Mouse (Mus musculus) myocyte (in vitro differentiated cells): ENCODE data around the gene Mylk2. TPM values are rescaled to one million over a fixed set of nuclear protein-coding genes. Genes with fewer than 3 reads are reported as not detected.
A peak's percentile ranks its signal among the peaks of the same experiment; 100 is the strongest.

Source experiments
- H3K27me3 ChIP-seq: one replicate; pipeline ENCODE4 v1.6.1; 2011; ENCODE audit not compliant: control insufficient read depth, insufficient read depth, insufficient read length
- H3K36me3 ChIP-seq: one replicate; pipeline ENCODE4 v1.6.1; 2011; ENCODE audit not compliant: control insufficient read depth, insufficient read depth
- H3K4me2 ChIP-seq: one replicate; pipeline ENCODE4 v1.6.1; 2011; ENCODE audit warnings: low read depth, control low read depth
- H3K4me3 ChIP-seq: one replicate; pipeline ENCODE4 v1.5.1; 2011; ENCODE audit warnings: mild to moderate bottlenecking, control low read depth, moderate library complexity
- H3K79me2 ChIP-seq: one replicate; pipeline ENCODE4 v1.6.1; 2011; ENCODE audit not compliant: control insufficient read depth, insufficient read depth
- H3ac ChIP-seq: one replicate; pipeline ENCODE4 v1.6.1; 2011; ENCODE audit not compliant: control insufficient read depth, insufficient read length
- CEBPB ChIP-seq: IDR thresholded peaks from 2 replicates; pipeline ENCODE4 v1.6.1; 2011; ENCODE audit warnings: mild to moderate bottlenecking, moderate library complexity; ENCODE audit not compliant: poor library complexity, insufficient read depth, severe bottlenecking
- E2F4 ChIP-seq: IDR thresholded peaks from one replicate; pipeline ENCODE4 v1.6.1; 2011; ENCODE audit warnings: mild to moderate bottlenecking, control low read depth, moderate library complexity; ENCODE audit not compliant: insufficient read depth
- MAX ChIP-seq: IDR thresholded peaks from one replicate; pipeline ENCODE4 v1.6.1; 2011; ENCODE audit warnings: low read depth, mild to moderate bottlenecking, control low read depth
- MYOD1 ChIP-seq, 3 experiments: IDR thresholded peaks; one replicate each; pipeline ENCODE4 v1.6.1; 2011; ENCODE audit warnings: control low read depth in 2 of 3, low read depth in 2 of 3, mild to moderate bottlenecking in 2 of 3, moderate library complexity in 1 of 3; ENCODE audit not compliant: insufficient read length in 2 of 3, control insufficient read depth in 1 of 3
- MYOG ChIP-seq, 3 experiments: IDR thresholded peaks; one replicate each; pipeline ENCODE4 v1.6.1; 2011; ENCODE audit warnings: control low read depth in 2 of 3, low read depth in 2 of 3, mild to moderate bottlenecking in 2 of 3; ENCODE audit not compliant: insufficient read length in 2 of 3, control insufficient read depth in 1 of 3, insufficient read depth in 1 of 3
- POLR2A ChIP-seq: IDR thresholded peaks from one replicate; pipeline ENCODE4 v1.6.1; 2011; ENCODE audit warnings: low read depth, mild to moderate bottlenecking, control low read depth, moderate library complexity; ENCODE audit not compliant: insufficient read length
- POLR2AphosphoS2 ChIP-seq: IDR thresholded peaks from one replicate; pipeline ENCODE4 v1.6.1; 2011; ENCODE audit warnings: low read depth, control low read depth; ENCODE audit not compliant: insufficient read length
- REST ChIP-seq: IDR thresholded peaks from one replicate; pipeline ENCODE4 v1.6.1; 2011; ENCODE audit warnings: mild to moderate bottlenecking, control low read depth, moderate library complexity; ENCODE audit not compliant: insufficient read depth, insufficient read length
- SRF ChIP-seq: IDR thresholded peaks from one replicate; pipeline ENCODE4 v1.6.1; 2011; ENCODE audit warnings: low read depth; ENCODE audit not compliant: control insufficient read depth, insufficient read length
- TCF12 ChIP-seq: IDR thresholded peaks from one replicate; pipeline ENCODE4 v1.6.1; 2011; ENCODE audit warnings: mild to moderate bottlenecking, control low read depth; ENCODE audit not compliant: poor library complexity, insufficient read depth, severe bottlenecking
- TCF3 ChIP-seq: IDR thresholded peaks from one replicate; pipeline ENCODE4 v1.6.1; 2011; ENCODE audit warnings: low read depth, control low read depth; ENCODE audit not compliant: insufficient read length
- USF1 ChIP-seq: IDR thresholded peaks from one replicate; pipeline ENCODE4 v1.6.1; 2011; ENCODE audit warnings: low read depth, mild to moderate bottlenecking, control low read depth, moderate library complexity
- polyA plus RNA-seq: library from polyadenylated mRNA; unstranded; fragments of >200 nt; fragmentation: generic; extraction: Trizol; gene quantifications from one replicate; pipeline ENCODE4 v1.2.1, GENCODE M21; 2012; ENCODE audit warnings: missing spikeins

Gene Mylk2
- polyA plus RNA-seq, 1 experiment = 8.2 TPM

DNA sequence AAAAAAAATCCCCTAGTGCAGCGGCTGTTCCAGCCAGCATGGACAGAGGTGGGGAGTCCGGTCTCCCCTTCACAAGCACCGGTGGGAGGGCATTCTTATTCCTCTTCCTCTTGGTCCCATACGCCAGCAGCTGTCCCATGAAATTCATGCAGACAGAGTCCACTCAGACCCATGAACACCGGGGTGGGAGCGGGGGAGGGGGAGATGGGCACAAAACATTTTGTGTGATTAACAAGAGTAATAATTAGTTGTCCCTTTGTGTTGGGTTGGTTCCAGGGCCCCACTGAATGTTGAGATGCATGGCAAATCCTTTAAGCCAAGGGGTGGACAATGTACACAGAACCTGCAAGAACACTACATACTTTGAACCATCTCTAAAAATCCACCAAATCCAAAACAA is 30.0 kb downstream of the Mylk2 start:
- no peak overlapping the region for H3K4me3 ChIP-seq
- no peaks in the 10 kb centered on the region for H3K79me2 ChIP-seq
- no peak overlapping the region for H3K4me2 ChIP-seq
- no peak for TF ChIP-seq MYOD1 (IDR thresholded peaks at IDR 0.05; ENCODE audit: control insufficient read depth in 1 of 3, insufficient read length in 2 of 3, low read depth in 2 of 3)
- no peak for TF ChIP-seq TCF12
- no peak for TF ChIP-seq POLR2A
- no peak for TF ChIP-seq MYOG (IDR thresholded peaks at IDR 0.05; ENCODE audit: control insufficient read depth in 1 of 3, insufficient read depth in 1 of 3, insufficient read length in 2 of 3, low read depth in 2 of 3)
- TF ChIP-seq TCF3 = no peak
- peaks cover 42% of the 10 kb centered on the region for H3K27me3 ChIP-seq
- H3K36me3 ChIP-seq = no peaks in the 10 kb centered on the region
- H3ac ChIP-seq = no peak overlapping the region

GRCm38 (mm10) chr2:152941776-152942175 is 30.6 kb downstream of the Mylk2 start:
- H3K27me3 ChIP-seq = peaks cover 49% of the 10 kb centered on the region

GRCm38 (mm10) chr2:152942898-152943515 is 31.9 kb downstream of the Mylk2 start:
- TF ChIP-seq REST (no peak), MYOG (IDR thresholded peaks at IDR 0.05; ENCODE audit: control insufficient read depth in 1 of 3, insufficient read depth in 1 of 3, insufficient read length in 2 of 3, low read depth in 2 of 3) (no peak), MYOD1 (IDR thresholded peaks at IDR 0.05; ENCODE audit: control insufficient read depth in 1 of 3, insufficient read length in 2 of 3, low read depth in 2 of 3) (no peak), POLR2AphosphoS2 (no peak), TCF12 (no peak), TCF3 (no peak), MAX (no peak), E2F4 (no peak), SRF (no peak), CEBPB (no peak), POLR2A (no peak)
- Histone ChIP-seq H3K27me3 (peaks cover 53% of the 10 kb centered on the region), H3K4me3 (no peak overlapping the region), H3ac (no peak overlapping the region), H3K4me2 (peak overlapping the region; percentile 50), H3K79me2 (no peaks in the 10 kb centered on the region), H3K36me3 (no peaks in the 10 kb centered on the region)

More at GRCm38 (mm10) chr2:152941776-152942175, 30.6 kb downstream of the Mylk2 start:
- Histone ChIP-seq H3K36me3 (no peaks in the 10 kb centered on the region), H3ac (no peak overlapping the region), H3K4me2 (no peak overlapping the region), H3K79me2 (no peaks in the 10 kb centered on the region), H3K4me3 (no peak overlapping the region)
- TF ChIP-seq REST (no peak), MYOD1 (IDR thresholded peaks at IDR 0.05; ENCODE audit: control insufficient read depth in 1 of 3, insufficient read length in 2 of 3, low read depth in 2 of 3) (no peak), SRF (no peak), POLR2AphosphoS2 (no peak), POLR2A (no peak), MAX (no peak), TCF12 (no peak), USF1 (no peak), E2F4 (no peak), CEBPB (no peak), MYOG (IDR thresholded peaks at IDR 0.05; ENCODE audit: control insufficient read depth in 1 of 3, insufficient read depth in 1 of 3, insufficient read length in 2 of 3, low read depth in 2 of 3) (no peak), TCF3 (no peak)

GRCm38 (mm10) chr2:152943568-152943967 is 32.4 kb downstream of the Mylk2 start:
- Histone ChIP-seq H3K4me3 (no peak overlapping the region), H3K36me3 (no peaks in the 10 kb centered on the region), H3K27me3 (peaks cover 55% of the 10 kb centered on the region), H3K4me2 (no peak overlapping the region), H3ac (no peak overlapping the region), H3K79me2 (no peaks in the 10 kb centered on the region)
- TF ChIP-seq POLR2AphosphoS2 = no peak
- TF ChIP-seq MYOD1 (IDR thresholded peaks at IDR 0.05; ENCODE audit: control insufficient read depth in 1 of 3, insufficient read length in 2 of 3, low read depth in 2 of 3) = no peak
- no peak for TF ChIP-seq USF1
- no peak for TF ChIP-seq E2F4
- no peak for TF ChIP-seq SRF
- no peak for TF ChIP-seq POLR2A
- no peak for TF ChIP-seq MAX
- no peak for TF ChIP-seq CEBPB
- no peak for TF ChIP-seq TCF12
- no peak for TF ChIP-seq MYOG (IDR thresholded peaks at IDR 0.05; ENCODE audit: control insufficient read depth in 1 of 3, insufficient read depth in 1 of 3, insufficient read length in 2 of 3, low read depth in 2 of 3)
- no peak for TF ChIP-seq TCF3
- no peak for TF ChIP-seq REST

GRCm38 (mm10) chr2:152944013-152944412 is 32.9 kb downstream of the Mylk2 start:
- H3K27me3 ChIP-seq = peaks cover 60% of the 10 kb centered on the region

More at GRCm38 (mm10) chr2:152944013-152944412, 32.9 kb downstream of the Mylk2 start:
- H3K4me2 ChIP-seq = no peak overlapping the region
- H3ac ChIP-seq = no peak overlapping the region
- H3K79me2 ChIP-seq = no peaks in the 10 kb centered on the region
- H3K36me3 ChIP-seq = no peaks in the 10 kb centered on the region
- TF ChIP-seq SRF (no peak), CEBPB (no peak), E2F4 (no peak), REST (no peak), MYOG (IDR thresholded peaks at IDR 0.05; ENCODE audit: control insufficient read depth in 1 of 3, insufficient read depth in 1 of 3, insufficient read length in 2 of 3, low read depth in 2 of 3) (no peak), POLR2A (no peak), TCF12 (no peak), TCF3 (no peak)
- no peak overlapping the region for H3K4me3 ChIP-seq
